Mouse (Mus musculus): ENCODE results near the gene Ucp2.

DNA sequence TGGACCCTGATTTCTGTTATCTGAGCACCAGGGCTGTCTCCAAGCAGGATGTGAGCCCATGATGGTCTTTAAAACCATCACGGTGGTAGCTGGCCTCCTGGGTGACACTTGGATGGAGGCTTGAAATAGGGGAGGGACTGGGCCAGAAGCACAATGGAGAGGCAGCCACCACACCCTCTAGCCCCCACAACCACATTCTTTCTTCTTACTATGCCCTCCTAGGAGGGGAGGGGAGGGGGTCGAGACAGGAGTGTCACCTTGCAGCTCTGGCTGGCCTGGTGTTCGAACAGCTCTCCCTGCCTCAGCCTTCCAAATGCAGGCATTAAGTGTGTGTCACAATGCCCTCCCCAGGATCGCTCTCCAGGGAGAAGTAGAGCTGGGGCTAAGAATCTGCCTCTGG is 4.3 kb downstream of the Ucp2 start:
- TF ChIP-seq CTCF (IDR thresholded peaks at IDR 0.05; ENCODE audit: low read depth) = no peak
- TF ChIP-seq EP300 (IDR thresholded peaks at IDR 0.05; ENCODE audit: low read depth) = no peak

Data from heart, postnatal 0 days (tissue).